Mouse (Mus musculus) stomach, embryonic 16.5 days (tissue): ENCODE measurements around the gene Gnb4. TPM values are rescaled to one million over a fixed set of nuclear protein-coding genes. Genes with fewer than 3 reads are reported as not detected.

Experiments used
- ATAC-seq: fragments of 200-750 bp; cut with Nextera tagmentation; 2 replicates; pipeline ENCODE4 v1.8.0; 2017; ENCODE audit warnings: moderate number of reproducible peaks, moderate TSS enrichment; ENCODE audit not compliant: insufficient read depth, low FRiP score
- H3K27ac ChIP-seq: fragments of 300-500 bp; sonication (generic); 2 replicates; pipeline ENCODE4 v1.5.1; 2014; ENCODE audit warnings: low read length
- H3K27me3 ChIP-seq: fragments of 300-500 bp; sonication (generic); 2 replicates; pipeline ENCODE4 v1.6.1; 2014; ENCODE audit warnings: low read length, control low read depth, mixed read lengths; ENCODE audit not compliant: control insufficient read depth, insufficient read depth
- H3K36me3 ChIP-seq: fragments of 300-500 bp; sonication (generic); 2 replicates; pipeline ENCODE4 v1.6.1; 2014; ENCODE audit warnings: low read length; ENCODE audit not compliant: control insufficient read depth, insufficient read depth
- H3K4me1 ChIP-seq: fragments of 300-500 bp; sonication (generic); 2 replicates; pipeline ENCODE4 v1.6.1; 2014; ENCODE audit warnings: low read length, control low read depth, mixed read lengths; ENCODE audit not compliant: control insufficient read depth, insufficient read depth
- H3K4me2 ChIP-seq: fragments of 300-500 bp; sonication (generic); 2 replicates; pipeline ENCODE4 v1.6.1; 2014; ENCODE audit warnings: low read depth, low read length, mixed read lengths
- H3K4me3 ChIP-seq: fragments of 300-500 bp; sonication (generic); replicated peaks from 2 replicates; pipeline ENCODE4 v1.5.1; 2014; ENCODE audit warnings: mild to moderate bottlenecking, low read length
- H3K9ac ChIP-seq: fragments of 300-500 bp; sonication (generic); 2 replicates; pipeline ENCODE4 v1.6.1; 2014; ENCODE audit warnings: low read length
- H3K9me3 ChIP-seq: fragments of 300-500 bp; sonication (generic); replicated peaks from 2 replicates; pipeline ENCODE4 v1.6.1; 2016; ENCODE audit warnings: low read length, control low read depth; ENCODE audit not compliant: control insufficient read depth
- WGBS: fragments of 180-500 bp; shearing (Covaris S2); extraction: QIAGEN DNeasy Blood & Tissue Kit; methylation state at CpG from one replicate; pipeline ENCODE4 v1.1.7; 2014; 5-methylcytosine and 5-hydroxymethylcytosine counted together
- polyA plus RNA-seq: library from polyadenylated mRNA; unstranded; fragments of >200 nt; fragmentation: Nextera tagmentation; extraction: Ambion mirVana; gene quantifications from 2 replicates; pipeline ENCODE4 v1.2.1, GENCODE M21; 2015

Gene Gnb4
- polyA plus RNA-seq, 1 experiment from 2014 or later: 66.1 TPM

GRCm38 (mm10) chr3:32652739-32653138 lies 36.4 kb upstream of the Gnb4 start:
- H3K4me3 ChIP-seq: no peak overlapping the region
- no peak overlapping the region for H3K27ac ChIP-seq
- no peaks in the 10 kb centered on the region for H3K9me3 ChIP-seq
- H3K4me1 ChIP-seq: no peaks in the 10 kb centered on the region
- no peak for ATAC-seq
- no peak overlapping the region for H3K4me2 ChIP-seq
- no peaks in the 10 kb centered on the region for H3K27me3 ChIP-seq
- H3K9ac ChIP-seq: no peak overlapping the region
- WGBS: 55% methylated on average over 4 of the region's 4 CpGs
- no peaks in the 10 kb centered on the region for H3K36me3 ChIP-seq

GRCm38 (mm10) chr3:32649284-32649683 lies 32.9 kb upstream of the Gnb4 start:
- no peak overlapping the region for H3K4me2 ChIP-seq
- no peaks in the 10 kb centered on the region for H3K36me3 ChIP-seq
- WGBS: 74% methylated on average over 4 of the region's 4 CpGs
- ATAC-seq: no peak
- H3K4me3 ChIP-seq: no peak overlapping the region
- no peaks in the 10 kb centered on the region for H3K4me1 ChIP-seq
- no peaks in the 10 kb centered on the region for H3K27me3 ChIP-seq
- no peak overlapping the region for H3K9ac ChIP-seq
- H3K9me3 ChIP-seq: no peaks in the 10 kb centered on the region
- H3K27ac ChIP-seq: no peak overlapping the region

GRCm38 (mm10) chr3:32646918-32647317 lies 30.5 kb upstream of the Gnb4 start:
- WGBS: 74% methylated on average over 4 of the region's 4 CpGs

GRCm38 (mm10) chr3:32644751-32645150 lies 28.4 kb upstream of the Gnb4 start:
- no peaks in the 10 kb centered on the region for H3K36me3 ChIP-seq
- H3K4me2 ChIP-seq: no peak overlapping the region
- H3K27ac ChIP-seq: no peak overlapping the region
- no peak for ATAC-seq
- no peaks in the 10 kb centered on the region for H3K4me1 ChIP-seq
- H3K9ac ChIP-seq: no peak overlapping the region
- no peak overlapping the region for H3K4me3 ChIP-seq
- H3K9me3 ChIP-seq: no peaks in the 10 kb centered on the region
- no peaks in the 10 kb centered on the region for H3K27me3 ChIP-seq
- whole genome bisulfite sequencing: 76% methylated on average over 2 of the region's 2 CpGs

More at GRCm38 (mm10) chr3:32646918-32647317, 30.5 kb upstream of the Gnb4 start:
- no peak overlapping the region for H3K27ac ChIP-seq
- no peak overlapping the region for H3K4me3 ChIP-seq
- no peaks in the 10 kb centered on the region for H3K9me3 ChIP-seq
- no peak overlapping the region for H3K9ac ChIP-seq
- no peaks in the 10 kb centered on the region for H3K27me3 ChIP-seq
- H3K4me2 ChIP-seq: no peak overlapping the region
- H3K36me3 ChIP-seq: no peaks in the 10 kb centered on the region
- H3K4me1 ChIP-seq: no peaks in the 10 kb centered on the region
- ATAC-seq: no peak

- H3K4me2 ChIP-seq: no peak overlapping the region
- H3K9ac ChIP-seq: no peak overlapping the region
- ATAC-seq: no peak
- no peaks in the 10 kb centered on the region for H3K27me3 ChIP-seq
- H3K4me1 ChIP-seq: no peaks in the 10 kb centered on the region
- no peak overlapping the region for H3K27ac ChIP-seq
- H3K36me3 ChIP-seq: no peaks in the 10 kb centered on the region
- no peaks in the 10 kb centered on the region for H3K9me3 ChIP-seq
- no peak overlapping the region for H3K4me3 ChIP-seq
- 73% methylated on average over 6 of the region's 6 CpGs for WGBS
These were observed 25.7 kb upstream of the Gnb4 start for GRCm38 (mm10) chr3:32642116-32642515.

GRCm38 (mm10) chr3:32638240-32638639 lies 21.9 kb upstream of the Gnb4 start:
- no peaks in the 10 kb centered on the region for H3K4me1 ChIP-seq
- H3K36me3 ChIP-seq: no peaks in the 10 kb centered on the region
- H3K27ac ChIP-seq: no peak overlapping the region
- H3K27me3 ChIP-seq: no peaks in the 10 kb centered on the region
- no peak overlapping the region for H3K4me2 ChIP-seq
- H3K4me3 ChIP-seq: no peak overlapping the region
- no peak overlapping the region for H3K9ac ChIP-seq
- WGBS: 33% methylated on average over 8 of the region's 8 CpGs
- ATAC-seq: no peak
- no peaks in the 10 kb centered on the region for H3K9me3 ChIP-seq

- no peak overlapping the region for H3K9ac ChIP-seq
- H3K36me3 ChIP-seq: no peaks in the 10 kb centered on the region
- no peak overlapping the region for H3K4me2 ChIP-seq
- WGBS: 44% methylated on average over 5 of the region's 5 CpGs
- no peak for ATAC-seq
- H3K9me3 ChIP-seq: no peaks in the 10 kb centered on the region
- no peaks in the 10 kb centered on the region for H3K4me1 ChIP-seq
- no peak overlapping the region for H3K27ac ChIP-seq
- H3K4me3 ChIP-seq: no peak overlapping the region
- no peaks in the 10 kb centered on the region for H3K27me3 ChIP-seq
These were observed 16.4 kb upstream of the Gnb4 start for GRCm38 (mm10) chr3:32632760-32633264.

GRCm38 (mm10) chr3:32630210-32630609 lies 13.8 kb upstream of the Gnb4 start:
- no peaks in the 10 kb centered on the region for H3K36me3 ChIP-seq
- H3K9me3 ChIP-seq: no peaks in the 10 kb centered on the region
- no peak overlapping the region for H3K27ac ChIP-seq
- H3K27me3 ChIP-seq: no peaks in the 10 kb centered on the region
- no peak overlapping the region for H3K4me2 ChIP-seq
- ATAC-seq: no peak
- WGBS: 58% methylated on average over 4 of the region's 4 CpGs
- no peaks in the 10 kb centered on the region for H3K4me1 ChIP-seq
- H3K4me3 ChIP-seq: no peak overlapping the region
- H3K9ac ChIP-seq: no peak overlapping the region

- no peak for ATAC-seq
- no peaks in the 10 kb centered on the region for H3K27me3 ChIP-seq
- no peaks in the 10 kb centered on the region for H3K9me3 ChIP-seq
- no peaks in the 10 kb centered on the region for H3K4me1 ChIP-seq
- no peak overlapping the region for H3K4me2 ChIP-seq
- WGBS: 70% methylated on average over 7 of the region's 7 CpGs
- H3K27ac ChIP-seq: no peak overlapping the region
- no peak overlapping the region for H3K4me3 ChIP-seq
- no peaks in the 10 kb centered on the region for H3K36me3 ChIP-seq
- no peak overlapping the region for H3K9ac ChIP-seq
These were observed 11.8 kb upstream of the Gnb4 start for GRCm38 (mm10) chr3:32628141-32628540.

GRCm38 (mm10) chr3:32622106-32622505 lies 5.7 kb upstream of the Gnb4 start:
- 83% methylated on average over 3 of the region's 3 CpGs for WGBS
- no peak for ATAC-seq
- Histone ChIP-seq H3K4me2 (no peak overlapping the region), H3K36me3 (no peaks in the 10 kb centered on the region), H3K4me3 (no peak overlapping the region), H3K27ac (no peak overlapping the region), H3K9ac (no peak overlapping the region), H3K9me3 (no peaks in the 10 kb centered on the region), H3K27me3 (no peaks in the 10 kb centered on the region), H3K4me1 (no peaks in the 10 kb centered on the region)
